Mouse (Mus musculus): Measurements from ENCODE around the gene Susd2.

Gene Susd2

GRCm38 (mm10) chr10:75654053-75654452, 10.2 kb upstream of the Susd2 start:
- DNase-seq (ENCODE audit: low spot score) = no peak

- DNase-seq (ENCODE audit: low spot score) = no peak
Measured at GRCm38 (mm10) chr10:75651381-75652068, 7.7 kb upstream of the Susd2 start.

DNA sequence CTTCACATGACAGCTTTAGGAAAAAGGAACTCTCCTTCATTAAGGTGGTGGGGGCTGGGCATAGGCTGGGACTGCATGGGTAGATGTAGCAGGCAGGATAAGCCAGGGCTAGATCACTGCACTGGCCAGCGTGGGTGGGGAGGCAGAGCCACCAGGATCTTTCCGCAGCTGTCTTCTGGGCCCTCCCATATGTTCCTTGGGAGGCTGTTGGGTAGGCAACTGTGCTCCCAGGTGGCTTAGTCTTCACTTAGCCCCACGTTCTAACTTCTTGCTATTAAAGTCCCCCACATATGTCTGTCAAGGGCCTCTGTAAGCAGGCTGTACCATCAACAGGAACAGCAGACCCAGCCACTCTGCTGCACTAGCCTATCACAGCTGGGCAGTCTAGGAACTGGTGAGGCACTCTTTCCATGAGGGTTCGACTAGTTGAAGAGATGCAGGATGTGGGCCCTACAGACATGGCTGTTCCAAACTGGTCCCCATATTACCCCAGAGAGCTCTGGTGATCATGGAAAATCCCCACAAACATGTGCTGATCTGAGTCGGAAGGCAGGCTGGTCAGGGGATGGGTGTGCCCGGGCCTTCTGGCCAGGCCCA, 6.6 kb upstream of the Susd2 start:
- DNase-seq (ENCODE audit: low spot score) = no peak

- DNase-seq (ENCODE audit: low spot score) = no peak
Measured at GRCm38 (mm10) chr10:75649406-75649995, 5.7 kb upstream of the Susd2 start.

- no peak for DNase-seq (ENCODE audit: low spot score)
Measured at GRCm38 (mm10) chr10:75649001-75649400, 5.2 kb upstream of the Susd2 start.

- DNase-seq (ENCODE audit: low spot score) = no peak
Measured at GRCm38 (mm10) chr10:75648091-75648490, 4.3 kb upstream of the Susd2 start.

DNA sequence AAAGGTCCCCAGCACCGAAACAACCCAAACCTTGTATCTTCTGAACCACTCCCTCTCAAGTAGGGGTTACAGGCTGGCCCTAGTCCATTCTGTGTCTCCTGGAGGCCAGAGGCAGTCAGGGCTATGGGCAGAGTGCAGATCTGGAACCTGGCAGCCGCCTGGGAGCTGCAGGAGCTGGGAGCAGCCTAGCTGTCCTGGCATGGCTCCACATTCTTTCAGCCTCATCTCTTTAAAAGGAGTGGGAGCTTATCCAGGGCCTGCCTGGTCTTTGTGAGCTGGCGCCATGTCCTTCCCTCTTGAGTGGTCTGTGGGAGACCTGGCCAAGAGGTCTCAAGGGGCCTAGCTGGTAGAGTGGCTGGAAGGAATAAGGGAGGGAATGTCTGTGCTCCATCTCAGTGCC, 3.6 kb upstream of the Susd2 start:
- no peak for DNase-seq (ENCODE audit: low spot score)

- no peak for DNase-seq (ENCODE audit: low spot score)
Measured at GRCm38 (mm10) chr10:75646406-75646805, 2.6 kb upstream of the Susd2 start.

- DNase-seq (ENCODE audit: low spot score) = no peak
Measured at GRCm38 (mm10) chr10:75645616-75646015, 1.8 kb upstream of the Susd2 start.

DNA sequence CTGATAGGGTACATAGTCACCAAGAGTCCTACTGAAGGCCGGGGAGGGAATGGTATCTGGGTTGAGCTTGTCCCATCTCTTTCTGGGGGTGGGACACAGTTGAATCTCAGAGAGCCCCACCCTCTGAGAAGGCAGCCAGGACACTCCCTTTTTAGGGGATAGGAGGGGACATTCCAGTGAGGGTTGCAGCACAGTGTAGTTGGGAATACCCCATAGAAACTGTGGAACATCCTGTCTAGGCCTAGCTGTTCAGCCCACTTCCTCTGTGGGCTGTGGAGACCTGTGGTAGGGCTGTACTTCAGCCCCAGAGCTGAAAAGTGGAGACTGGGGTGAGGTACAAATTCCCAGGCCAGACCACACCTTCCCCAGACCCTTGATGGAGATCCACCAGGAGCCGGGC, 917 bp downstream of the Susd2 start:
- DNase-seq (ENCODE audit: low spot score) = no peak

GRCm38 (mm10) chr10:75642436-75642835, 1.4 kb downstream of the Susd2 start:
- no peak for DNase-seq (ENCODE audit: low spot score)

DNA sequence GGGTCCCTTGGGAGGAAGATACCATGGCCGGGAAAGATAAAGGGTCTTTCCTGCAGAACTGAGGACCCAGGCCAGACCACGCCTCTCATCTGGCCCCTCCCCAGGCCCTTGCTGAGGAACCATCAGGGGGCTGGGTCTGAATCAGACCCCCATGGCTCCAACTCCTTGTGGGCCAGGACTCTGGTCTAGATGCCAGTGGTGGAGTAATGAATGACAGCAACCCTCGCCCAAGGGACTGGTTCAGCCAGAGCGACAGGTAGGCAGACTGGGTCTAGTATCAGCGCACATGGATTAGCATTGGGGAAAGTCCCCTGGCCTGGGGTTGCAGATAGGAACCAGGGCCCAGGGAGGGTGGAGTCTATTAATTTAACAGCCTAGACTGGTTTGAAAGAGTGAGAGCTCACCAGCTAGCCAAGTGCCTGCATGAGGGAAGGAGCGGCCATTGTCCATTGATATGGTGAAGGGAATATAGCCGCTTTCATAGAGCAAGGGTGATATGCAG, 2.0 kb downstream of the Susd2 start:
- peak; percentile 17 for DNase-seq (ENCODE audit: low spot score)

DNA sequence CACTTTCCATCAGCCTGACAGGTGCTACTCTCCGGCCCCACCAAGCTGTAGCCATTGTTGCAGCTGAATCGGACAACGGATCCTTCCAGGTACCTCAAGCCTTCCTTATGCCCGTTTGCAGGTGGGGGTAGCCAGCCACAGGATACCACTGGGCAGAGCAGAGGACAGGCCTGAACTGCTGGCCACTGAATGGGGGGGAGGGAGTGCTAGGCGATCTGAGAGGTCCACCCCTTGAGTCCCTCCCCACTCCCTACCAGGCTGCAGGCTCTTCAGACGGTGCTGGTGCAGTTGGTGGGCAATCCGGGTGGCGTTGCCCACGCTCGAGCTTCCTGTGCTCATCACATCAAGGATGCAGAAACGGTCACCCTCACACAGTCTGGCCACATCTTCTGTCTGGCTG, 6.1 kb downstream of the Susd2 start:
- no peak for DNase-seq (ENCODE audit: low spot score)

GRCm38 (mm10) chr10:75636084-75636786, 7.6 kb downstream of the Susd2 start:
- DNase-seq (ENCODE audit: low spot score) = no peak

- DNase-seq (ENCODE audit: low spot score) = peak; percentile 82
Measured at GRCm38 (mm10) chr10:75635693-75636055, 8.1 kb downstream of the Susd2 start.

DNA sequence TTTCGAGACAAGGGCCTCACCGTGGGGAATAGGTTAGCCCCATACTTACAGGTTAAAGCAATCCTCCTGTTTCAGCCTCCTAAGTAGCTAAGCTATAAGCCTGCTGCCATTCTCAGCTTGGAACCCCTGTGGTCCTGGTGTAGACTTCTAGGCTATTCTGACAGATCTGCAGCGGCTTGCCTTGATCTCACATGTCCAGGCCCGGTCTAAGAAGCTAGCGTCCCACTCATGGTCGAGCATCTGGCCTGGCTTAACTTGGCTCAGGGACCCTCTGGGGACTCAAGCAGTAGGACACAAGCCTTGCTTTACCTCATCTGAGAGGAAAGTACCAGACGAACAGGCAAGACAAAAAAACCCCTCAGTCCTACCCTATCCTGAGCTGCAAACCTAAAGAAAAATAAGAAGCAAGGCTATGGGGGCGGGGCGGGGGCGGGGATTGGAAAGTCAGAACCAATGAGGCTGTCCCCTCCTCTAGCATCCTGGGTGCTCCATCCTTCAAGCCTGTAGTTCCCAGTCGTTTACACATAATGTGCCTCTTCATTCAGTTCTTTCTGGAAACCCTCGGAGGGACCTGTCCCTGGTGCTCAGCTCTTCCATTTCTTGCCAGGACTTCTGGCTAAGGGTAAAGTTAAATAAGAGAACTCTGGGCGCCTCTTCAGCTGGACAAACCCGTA, 8.7 kb downstream of the Susd2 start:
- DNase-seq (ENCODE audit: low spot score) = no peak

- no peak for DNase-seq (ENCODE audit: low spot score)
Measured at GRCm38 (mm10) chr10:75634610-75635009, 9.2 kb downstream of the Susd2 start.

GRCm38 (mm10) chr10:75633576-75634139, 10.2 kb downstream of the Susd2 start:
- DNase-seq (ENCODE audit: low spot score) = no peak

DNA sequence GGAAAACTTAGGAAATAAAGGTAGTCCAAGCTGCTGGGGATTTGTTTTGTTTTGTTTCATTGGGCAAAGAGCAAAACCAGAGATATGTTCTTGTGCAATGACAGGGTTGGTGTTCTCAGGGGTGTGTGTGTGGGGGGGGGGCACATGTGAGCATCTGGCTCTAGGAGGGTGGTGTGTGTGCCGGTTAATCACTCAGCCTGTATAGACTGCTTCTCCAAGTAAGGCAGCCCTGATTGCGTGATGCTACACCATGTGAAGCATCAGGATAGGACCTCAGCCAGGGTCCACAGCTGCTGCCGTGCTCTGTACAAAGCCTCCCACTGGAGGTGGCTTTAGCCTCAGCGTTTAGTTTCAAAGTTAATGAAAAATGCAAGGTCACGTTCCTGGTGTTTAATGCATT, 10.8 kb downstream of the Susd2 start:
- DNase-seq (ENCODE audit: low spot score) = no peak

DNA sequence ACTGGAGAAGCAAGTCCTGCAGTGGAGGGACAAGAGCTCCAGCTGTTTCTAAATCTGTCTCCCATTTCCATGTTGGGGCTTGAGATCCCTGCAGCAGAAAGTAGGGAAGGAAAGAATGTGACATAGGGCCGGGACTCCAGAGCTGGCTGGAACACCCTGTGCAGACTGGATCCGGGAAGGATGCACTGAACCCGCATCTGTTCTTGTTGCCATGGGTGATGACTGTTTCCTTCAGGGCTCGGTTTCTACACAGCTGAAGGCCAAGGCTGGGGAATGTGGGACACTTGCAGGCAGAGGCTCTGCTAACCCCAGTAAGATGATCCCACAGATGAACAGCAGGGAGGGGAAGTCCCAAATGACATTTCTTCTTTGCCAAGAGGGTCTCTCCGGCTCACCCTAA, 11.2 kb downstream of the Susd2 start:
- DNase-seq (ENCODE audit: low spot score) = no peak

- no peak for DNase-seq (ENCODE audit: low spot score)
Measured at GRCm38 (mm10) chr10:75627490-75627889, 16.3 kb downstream of the Susd2 start.

GRCm38 (mm10) chr10:75626991-75627390, 16.8 kb downstream of the Susd2 start:
- no peak for DNase-seq (ENCODE audit: low spot score)
